Mouse (Mus musculus): ENCODE results near the gene Camkk2.

GRCm38 (mm10) chr5:122756680-122757079, 22.5 kb downstream of the Camkk2 start:
- no peak for TF ChIP-seq POLR2A (IDR thresholded peaks at IDR 0.05; ENCODE audit: insufficient read depth, low read depth, low read length)
- TF ChIP-seq CTCF (IDR thresholded peaks at IDR 0.05; ENCODE audit: insufficient read depth, low read depth, low read length) = no peak

All from olfactory bulb, adult 2 months (tissue).